Mouse (Mus musculus): ENCODE data around the gene Hoxb9. TPM values are rescaled to one million over a fixed set of nuclear protein-coding genes. Genes with fewer than 3 reads are reported as not detected.
A peak's percentile ranks its signal among the peaks of the same experiment; 100 is the strongest.

The Hoxb9 gene
- polyA plus RNA-seq (2015; fragmentation: Nextera tagmentation; extraction: Ambion mirVana): 0.51 and 0.63 TPM in 2 replicates

DNA sequence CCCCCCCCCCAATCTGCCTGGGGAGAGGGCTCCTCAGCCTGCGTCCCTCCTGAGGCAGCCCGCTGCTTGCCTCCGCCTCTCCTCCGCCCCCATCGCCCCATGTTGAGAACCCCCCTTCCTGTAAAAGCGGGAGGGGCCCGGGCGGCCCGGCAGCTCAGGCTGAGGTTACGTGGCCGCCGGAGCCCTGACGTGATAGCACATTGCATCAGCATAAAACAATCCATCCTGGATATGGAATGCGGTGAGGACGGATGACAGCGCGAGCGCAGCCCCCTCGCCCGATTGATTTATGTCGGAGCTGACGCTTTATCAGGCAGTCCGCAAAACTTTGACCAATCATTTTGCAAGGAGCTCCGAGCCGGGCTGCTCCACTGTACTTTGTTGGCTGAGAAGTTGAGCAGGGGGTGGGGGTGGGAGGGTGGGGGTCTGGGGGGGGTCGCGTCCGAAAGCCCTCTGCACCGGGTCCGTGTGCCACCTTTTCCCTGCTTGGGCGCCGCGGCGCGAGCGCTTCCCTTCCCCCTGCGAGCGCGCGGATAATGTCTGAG is at the start of gene Hoxb9:
Hoxb9 (plus strand) TSS at position 462 of the 545 bp plus-strand sequence.

DNA sequence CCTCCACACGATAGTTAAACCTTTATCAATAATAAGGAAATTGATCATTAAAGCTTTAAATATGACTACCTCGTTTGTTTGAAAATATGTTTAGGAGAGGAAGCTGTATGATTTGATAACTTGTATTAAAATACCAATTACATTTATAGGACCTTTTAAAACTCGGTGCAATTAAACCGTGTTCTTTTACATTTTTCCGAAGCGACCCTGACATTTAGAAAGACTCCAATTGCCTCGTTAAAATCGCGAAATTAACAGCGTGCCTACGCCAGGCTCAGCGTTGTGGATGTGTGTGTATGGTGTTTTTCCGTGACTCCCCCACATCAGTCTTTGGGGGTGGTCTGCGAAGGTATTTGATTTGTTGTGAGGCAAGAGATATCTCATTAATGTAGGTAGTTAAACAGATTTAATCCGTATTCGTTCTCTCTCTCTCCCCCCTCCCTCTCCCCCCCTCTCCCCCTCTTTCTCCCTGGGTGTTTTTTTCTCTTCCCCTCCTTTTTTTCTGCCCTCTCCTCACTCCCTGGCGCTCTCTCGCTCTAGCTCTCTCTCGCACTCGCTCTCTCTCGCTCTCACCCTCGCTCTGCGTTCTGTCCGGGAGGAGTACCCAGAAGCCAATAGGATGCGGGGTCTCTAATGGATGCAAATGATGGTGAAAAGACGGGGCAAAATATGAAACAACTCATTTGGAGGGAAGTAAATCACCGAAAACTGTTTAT is 10.8 kb downstream of the Hoxb9 start, which contains the start of gene Hoxb8:
Hoxb8 (plus strand) TSS at position 51 of the 716 bp plus-strand sequence.

DNA sequence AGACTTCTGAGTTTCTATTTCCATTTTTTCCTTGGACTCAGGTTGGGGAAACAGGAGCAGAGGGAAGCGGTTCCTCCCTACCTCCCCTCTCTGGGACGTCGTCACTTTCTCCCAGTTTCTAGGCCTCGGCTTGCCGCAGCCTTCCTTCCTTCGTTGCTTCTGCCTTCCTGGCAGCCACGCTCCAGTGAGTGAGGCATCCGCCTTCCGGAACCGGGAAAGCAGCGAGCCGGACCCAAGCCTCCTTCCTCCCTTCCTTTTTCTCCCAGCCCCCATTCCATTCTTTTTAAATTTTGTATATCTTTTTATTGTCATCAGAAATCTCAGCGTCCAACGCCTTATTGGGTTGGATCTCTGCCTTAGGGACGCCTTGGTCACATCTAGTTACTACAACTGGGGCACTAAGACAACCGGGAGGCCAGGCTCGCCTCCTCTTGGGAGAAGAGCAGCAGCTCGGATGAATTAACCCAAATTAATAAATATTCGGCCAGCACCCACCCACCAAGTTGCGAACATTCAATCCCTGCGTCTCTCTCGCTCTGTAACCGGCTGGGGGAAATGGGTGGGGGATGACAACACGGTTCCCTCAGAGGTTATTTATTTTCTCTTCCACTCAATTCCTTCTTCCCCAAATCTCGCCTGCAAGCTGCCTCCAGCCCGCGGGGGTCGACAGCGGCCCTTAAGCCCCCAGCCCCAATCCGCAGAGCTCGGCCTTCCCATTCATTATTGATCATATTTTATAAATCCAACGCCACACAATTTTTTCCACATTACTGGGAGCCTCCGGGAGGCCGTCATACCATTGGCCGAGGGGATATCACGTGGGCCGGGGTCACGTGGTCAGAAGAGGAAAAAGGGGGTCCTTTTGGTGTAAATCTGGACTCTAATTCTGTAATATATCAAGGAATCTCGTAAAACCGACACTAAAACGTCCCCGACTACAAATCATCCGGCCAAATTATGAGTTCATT is 14.8 kb downstream of the Hoxb9 start, which contains the start of gene Hoxb7:
Hoxb7 (plus strand) TSS at position 853 of the 968 bp plus-strand sequence.

DNA sequence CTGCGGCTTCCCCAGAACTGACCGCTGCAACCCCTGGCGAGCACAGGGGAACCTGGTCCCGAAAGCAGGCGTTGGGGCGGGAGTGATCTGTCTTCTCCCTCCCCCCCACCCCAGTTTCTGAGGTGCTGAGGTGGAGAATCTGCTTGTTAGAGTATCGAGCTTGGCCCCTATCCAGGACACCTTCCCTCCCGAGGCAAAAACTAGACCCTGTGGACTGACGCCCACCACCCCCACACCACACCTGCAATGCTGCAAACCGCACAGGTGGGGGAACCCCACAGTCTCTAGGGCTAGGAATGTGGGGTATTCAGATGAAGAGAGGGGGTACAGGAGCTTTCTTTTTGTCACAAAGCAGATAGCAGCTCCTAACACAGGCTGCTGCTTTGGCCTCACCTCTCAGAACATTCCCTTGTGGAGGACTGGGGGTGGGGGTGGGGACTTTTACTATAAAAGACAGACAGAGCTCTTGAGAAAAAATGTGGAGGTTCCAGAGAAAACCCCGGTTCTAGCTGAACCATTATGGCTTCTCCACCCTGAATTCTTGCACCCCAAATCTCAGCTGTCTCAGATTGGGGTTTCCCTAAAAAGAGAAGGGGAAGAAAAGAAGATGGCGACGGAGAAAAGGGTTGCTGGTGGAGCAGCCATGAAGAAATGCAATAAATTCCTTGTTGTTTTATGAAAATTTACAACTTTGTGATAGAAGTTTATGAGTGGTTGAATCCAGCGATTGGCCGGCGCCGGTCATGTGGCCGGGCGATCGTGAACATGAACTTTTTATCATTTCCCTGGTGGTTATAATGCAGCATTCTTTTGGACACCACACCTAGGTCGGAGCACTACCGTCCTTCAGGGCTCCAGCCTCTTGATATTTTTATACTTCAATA is 20.7 kb downstream of the Hoxb9 start, which contains the start of gene Hoxb6:
Hoxb6 (plus strand) TSS at position 796 of the 884 bp plus-strand sequence.

DNA sequence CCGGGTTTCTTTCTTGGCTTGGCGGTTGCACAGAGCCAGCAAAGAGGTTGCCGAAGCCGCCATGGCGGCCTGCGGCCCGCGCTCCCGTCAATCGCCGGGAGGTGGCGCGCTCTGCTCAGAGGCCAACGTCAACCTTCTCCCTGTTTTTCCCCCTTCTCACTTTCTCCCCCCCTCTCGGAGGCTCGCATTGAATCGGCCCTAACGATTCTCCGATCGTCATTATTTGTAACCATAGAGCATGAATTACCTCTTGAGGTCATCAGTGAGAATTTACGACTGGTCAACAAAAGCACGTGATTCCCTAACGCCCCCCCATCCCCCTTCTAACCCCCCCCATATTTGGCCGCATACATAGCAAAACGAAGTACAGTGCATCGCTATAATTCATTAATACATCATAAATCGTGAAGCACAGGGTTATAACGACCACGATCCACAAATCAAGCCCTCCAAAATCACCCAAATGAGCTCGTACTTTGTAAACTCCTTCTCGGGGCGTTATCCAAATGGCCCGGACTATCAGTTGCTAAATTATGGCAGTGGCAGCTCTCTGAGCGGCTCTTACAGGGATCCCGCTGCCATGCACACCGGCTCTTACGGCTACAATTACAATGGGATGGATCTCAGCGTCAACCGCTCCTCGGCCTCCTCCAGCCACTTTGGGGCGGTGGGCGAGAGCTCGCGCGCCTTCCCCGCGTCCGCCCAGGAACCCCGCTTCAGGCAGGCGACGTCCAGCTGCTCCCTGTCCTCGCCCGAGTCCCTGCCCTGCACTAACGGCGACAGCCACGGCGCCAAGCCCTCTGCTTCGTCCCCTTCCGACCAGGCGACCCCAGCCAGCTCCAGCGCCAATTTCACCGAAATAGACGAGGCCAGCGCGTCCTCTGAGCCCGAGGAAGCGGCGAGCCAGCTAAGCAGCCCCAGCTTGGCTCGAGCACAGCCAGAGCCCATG is 32.2 kb downstream of the Hoxb9 start, which contains the start of gene Hoxb5:
Hoxb5 (plus strand) TSS at position 186 of the 949 bp plus-strand sequence.

DNA sequence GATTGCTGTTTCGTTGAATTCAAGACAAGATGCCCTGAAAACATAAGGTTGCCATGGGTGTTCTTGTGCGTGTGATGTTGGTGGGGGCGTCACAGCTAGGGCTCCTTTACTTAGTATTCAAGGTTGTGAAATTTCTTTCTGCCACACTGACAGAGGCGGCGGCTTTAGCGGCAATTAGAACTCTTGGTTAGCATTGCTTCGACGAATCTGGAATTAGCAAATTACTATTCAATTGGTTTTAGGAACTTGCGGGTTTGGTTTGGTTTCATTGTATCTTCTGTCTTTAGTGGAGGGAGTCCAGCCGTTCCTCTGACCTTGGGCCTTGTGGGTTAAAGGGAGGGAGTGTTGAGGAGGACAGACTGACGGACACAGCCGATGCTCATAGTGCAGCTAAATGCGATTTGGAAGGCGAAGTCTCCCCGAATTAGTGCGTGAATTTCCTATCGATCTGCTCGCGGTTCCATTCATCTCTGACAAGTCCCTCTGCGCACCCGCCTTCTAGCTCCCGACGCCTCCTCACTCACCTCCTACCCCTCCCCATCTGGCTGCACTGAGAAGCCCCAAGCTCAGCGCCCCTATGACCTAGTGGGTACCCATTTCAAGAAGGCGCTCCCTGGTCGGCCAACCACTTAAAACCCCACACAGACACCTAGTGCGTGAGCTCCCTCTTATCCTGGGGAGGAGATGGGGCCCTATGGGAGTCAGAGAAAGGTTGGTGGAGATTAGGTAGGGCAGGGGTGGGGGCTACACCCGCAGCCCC is 46.5 kb downstream of the Hoxb9 start, which contains the start of gene Hoxb4:
Hoxb4 (plus strand) TSS at position 660 of the 760 bp plus-strand sequence.

DNA sequence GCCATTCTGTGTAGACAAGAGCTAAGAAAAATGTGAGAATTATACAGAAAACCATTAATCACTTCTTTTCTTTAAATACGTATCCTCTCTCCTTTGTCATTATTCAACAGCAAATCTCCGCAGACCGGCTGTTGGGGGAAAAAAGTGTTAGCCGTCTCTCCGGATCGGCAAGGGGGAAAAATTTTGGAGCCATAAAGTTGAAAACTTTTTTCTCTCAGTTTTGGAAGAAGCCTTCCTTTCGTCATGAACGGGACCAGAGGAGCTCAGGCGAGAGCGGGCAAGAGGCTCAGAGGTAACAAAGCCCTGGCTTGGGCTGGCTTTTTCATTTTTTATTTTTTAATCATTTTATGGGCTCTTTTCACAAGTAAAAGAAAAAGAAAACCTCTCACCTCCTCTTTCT is 51.9 kb downstream of the Hoxb9 start, which contains the start of gene Hoxb3:
Hoxb3 (plus strand) TSS at position 173 of the 400 bp plus-strand sequence.

MicroRNAs within 50 kb of the gene (microRNA counts, 519-probe panel; counts per million panel counts)
- microRNA mmu-miR-10a (2,709 counts per million, percentile 70 among the panel's probes with 10 or more counts), microRNA mmu-miR-196a (5,297 counts per million, percentile 88 among the panel's probes with 10 or more counts)

Small RNAs within 50 kb of the gene (microRNA-seq; reads per million reads assigned to microRNA genes)
- 1,921 to 2,023 reads per million in 2 experiments for gene Mir10a
- 9.3 to 14.0 reads per million in 2 experiments for gene Mir196a-1

Other genes with a start within 250 kb of the Hoxb9 start
- not detected in 2 replicates for gene Gip, start 246.9 kb upstream of the Hoxb9 start, polyA plus RNA-seq (2015; fragmentation: Nextera tagmentation; extraction: Ambion mirVana)
- gene Snf8, start 236.6 kb upstream of the Hoxb9 start, polyA plus RNA-seq (2015; fragmentation: Nextera tagmentation; extraction: Ambion mirVana): 40.6 and 49.3 TPM in 2 replicates
- gene Ube2z, start 206.1 kb upstream of the Hoxb9 start, polyA plus RNA-seq (2015; fragmentation: Nextera tagmentation; extraction: Ambion mirVana): 17.8 and 18.8 TPM in 2 replicates
- 2,104 and 2,569 TPM in 2 replicates for gene Atp5g1, start 195.8 kb upstream of the Hoxb9 start, polyA plus RNA-seq (2015; fragmentation: Nextera tagmentation; extraction: Ambion mirVana)
- gene Calcoco2, start 159.5 kb upstream of the Hoxb9 start, polyA plus RNA-seq (2015; fragmentation: Nextera tagmentation; extraction: Ambion mirVana): not detected in 2 replicates
- not detected in 2 replicates for gene Ttll6, start 137.7 kb upstream of the Hoxb9 start, polyA plus RNA-seq (2015; fragmentation: Nextera tagmentation; extraction: Ambion mirVana)
- gene Hoxb13, start 77.1 kb upstream of the Hoxb9 start, polyA plus RNA-seq (2015; fragmentation: Nextera tagmentation; extraction: Ambion mirVana): not detected in 2 replicates
- 0.12 and 0.32 TPM in 2 replicates for gene Hoxb8, start 10.4 kb downstream of the Hoxb9 start, polyA plus RNA-seq (2015; fragmentation: Nextera tagmentation; extraction: Ambion mirVana)
- 2.2 and 2.9 TPM in 2 replicates for gene Hoxb7, start 15.2 kb downstream of the Hoxb9 start, polyA plus RNA-seq (2015; fragmentation: Nextera tagmentation; extraction: Ambion mirVana)
- 0.23 and 0.43 TPM in 2 replicates for gene Hoxb6, start 21.0 kb downstream of the Hoxb9 start, polyA plus RNA-seq (2015; fragmentation: Nextera tagmentation; extraction: Ambion mirVana)
- gene Hoxb5, start 31.9 kb downstream of the Hoxb9 start, polyA plus RNA-seq (2015; fragmentation: Nextera tagmentation; extraction: Ambion mirVana): 0.55 and 0.59 TPM in 2 replicates
- gene Hoxb4, start 46.8 kb downstream of the Hoxb9 start, polyA plus RNA-seq (2015; fragmentation: Nextera tagmentation; extraction: Ambion mirVana): 0.14 and 0.16 TPM in 2 replicates
- 0.33 TPM in 1 of 2 replicates, not detected in the other for gene Hoxb3, start 51.9 kb downstream of the Hoxb9 start, polyA plus RNA-seq (2015; fragmentation: Nextera tagmentation; extraction: Ambion mirVana)
- 1.3 and 2.0 TPM in 2 replicates for gene Hoxb2, start 79.1 kb downstream of the Hoxb9 start, polyA plus RNA-seq (2015; fragmentation: Nextera tagmentation; extraction: Ambion mirVana)
- not detected in 2 replicates for gene Hoxb1, start 94.3 kb downstream of the Hoxb9 start, polyA plus RNA-seq (2015; fragmentation: Nextera tagmentation; extraction: Ambion mirVana)
- gene Skap1, start 193.1 kb downstream of the Hoxb9 start, polyA plus RNA-seq (2015; fragmentation: Nextera tagmentation; extraction: Ambion mirVana): 0.16 and 0.32 TPM in 2 replicates

All from skeletal muscle tissue, postnatal 0 days (tissue).